Mouse (Mus musculus) lung, embryonic 14.5 days (tissue): ENCODE results near the gene Dnase1. TPM values are rescaled to one million over a fixed set of nuclear protein-coding genes. Genes with fewer than 3 reads are reported as not detected.
A peak's percentile ranks its signal among the peaks of the same experiment; 100 is the strongest.

Experiments
- ATAC-seq: fragments of 200-750 bp; cut with Nextera tagmentation; 2 replicates; pipeline ENCODE4 v1.8.0; 2017; ENCODE audit warnings: mild to moderate bottlenecking, moderate TSS enrichment, moderate library complexity; ENCODE audit not compliant: insufficient read depth
- DNase-seq: peaks from one replicate; pipeline ENCODE4 v3.0.0-alpha.2; 2015
- H3K27ac ChIP-seq: fragments of 300-500 bp; sonication (generic); 2 replicates; pipeline ENCODE4 v1.5.1; 2014; ENCODE audit warnings: low read depth, mild to moderate bottlenecking, moderate library complexity
- H3K27me3 ChIP-seq: fragments of 300-500 bp; sonication (generic); 2 replicates; pipeline ENCODE4 v1.6.1; 2014; ENCODE audit warnings: low read length, control low read depth; ENCODE audit not compliant: insufficient read depth
- H3K36me3 ChIP-seq: fragments of 300-500 bp; sonication (generic); 2 replicates; pipeline ENCODE4 v1.6.1; 2014; ENCODE audit warnings: control low read depth; ENCODE audit not compliant: insufficient read depth
- H3K4me1 ChIP-seq: fragments of 300-500 bp; sonication (generic); 2 replicates; pipeline ENCODE4 v1.6.1; 2014; ENCODE audit warnings: antibody characterized with exemption, control low read depth; ENCODE audit not compliant: insufficient read depth
- H3K4me2 ChIP-seq: fragments of 300-500 bp; sonication (generic); 2 replicates; pipeline ENCODE4 v1.6.1; 2014; ENCODE audit warnings: mild to moderate bottlenecking
- H3K4me3 ChIP-seq: fragments of 300-500 bp; sonication (generic); 2 replicates; pipeline ENCODE4 v1.5.1; 2014; ENCODE audit warnings: low read depth, low read length
- H3K9ac ChIP-seq: fragments of 300-500 bp; sonication (generic); 2 replicates; pipeline ENCODE4 v1.6.1; 2014
- H3K9me3 ChIP-seq: fragments of 300-500 bp; sonication (generic); 2 replicates; pipeline ENCODE4 v1.6.1; 2016; ENCODE audit warnings: low read depth, low read length, control low read depth
- CTCF ChIP-seq: IDR thresholded peaks from 2 replicates; pipeline ENCODE4 v1.5.1; 2016; ENCODE audit warnings: antibody characterized with exemption, low read depth
- WGBS: fragments of 180-500 bp; shearing (Covaris S2); extraction: QIAGEN DNeasy Blood & Tissue Kit; methylation state at CpG from one replicate; pipeline ENCODE4 v1.1.7; 2014; 5-methylcytosine and 5-hydroxymethylcytosine counted together
- polyA plus RNA-seq: library from polyadenylated mRNA; unstranded; fragments of >200 nt; fragmentation: Nextera tagmentation; extraction: Ambion mirVana; gene quantifications from 2 replicates; pipeline ENCODE4 v1.2.1, GENCODE M21; 2014

Dnase1 gene
- polyA plus RNA-seq, 1 experiment from 2014 or later, result 4.9 TPM

GRCm38 (mm10) chr16:4045524-4045923 is 8.8 kb downstream of the Dnase1 start:
- WGBS, result 86% methylated on average over 4 of the region's 4 CpGs
- peaks cover 85% of the 10 kb centered on the region for H3K36me3 ChIP-seq

GRCm38 (mm10) chr16:4052601-4053000 is 15.9 kb downstream of the Dnase1 start:
- Histone ChIP-seq H3K4me2 (no peak overlapping the region), H3K27me3 (no peaks in the 10 kb centered on the region), H3K4me1 (no peaks in the 10 kb centered on the region), H3K36me3 (peaks cover 81% of the 10 kb centered on the region), H3K4me3 (no peak overlapping the region), H3K9me3 (no peaks in the 10 kb centered on the region), H3K9ac (no peak overlapping the region), H3K27ac (no peak overlapping the region)
- ATAC-seq (no peak), DNase-seq (no peak)
- 89% methylated on average over 4 of the region's 4 CpGs for WGBS
- TF ChIP-seq CTCF, result no peak

More at GRCm38 (mm10) chr16:4045524-4045923, 8.8 kb downstream of the Dnase1 start:
- ATAC-seq, result no peak
- no peak for TF ChIP-seq CTCF
- H3K4me3 ChIP-seq, result no peak overlapping the region
- no peaks in the 10 kb centered on the region for H3K27me3 ChIP-seq
- no peak overlapping the region for H3K9ac ChIP-seq
- no peaks in the 10 kb centered on the region for H3K4me1 ChIP-seq
- H3K9me3 ChIP-seq, result no peaks in the 10 kb centered on the region
- no peak overlapping the region for H3K4me2 ChIP-seq
- no peak for DNase-seq
- no peak overlapping the region for H3K27ac ChIP-seq

- Histone ChIP-seq H3K9ac (no peak overlapping the region), H3K4me2 (no peak overlapping the region), H3K27me3 (no peaks in the 10 kb centered on the region), H3K27ac (no peak overlapping the region), H3K9me3 (no peaks in the 10 kb centered on the region), H3K36me3 (peaks cover 79% of the 10 kb centered on the region), H3K4me3 (no peak overlapping the region), H3K4me1 (no peaks in the 10 kb centered on the region)
- DNase-seq (no peak), ATAC-seq (no peak)
- no peak for TF ChIP-seq CTCF
- WGBS, result 73% methylated on average over 3 of the region's 3 CpGs
Measured at GRCm38 (mm10) chr16:4053811-4054210, 17.1 kb downstream of the Dnase1 start.

- WGBS, result 91% methylated on average over 4 of the region's 4 CpGs
- no peaks in the 10 kb centered on the region for H3K27me3 ChIP-seq
Measured at GRCm38 (mm10) chr16:4064945-4065344, 28.2 kb downstream of the Dnase1 start.

GRCm38 (mm10) chr16:4068588-4068987 is 31.8 kb downstream of the Dnase1 start:
- Histone ChIP-seq H3K4me3 (no peak overlapping the region), H3K36me3 (peaks cover 48% of the 10 kb centered on the region), H3K9me3 (no peaks in the 10 kb centered on the region), H3K4me2 (no peak overlapping the region), H3K9ac (no peak overlapping the region), H3K27me3 (no peaks in the 10 kb centered on the region), H3K27ac (no peak overlapping the region), H3K4me1 (no peaks in the 10 kb centered on the region)
- WGBS, result 45% methylated on average over 8 of the region's 8 CpGs
- DNase-seq (peak; percentile 70), ATAC-seq (peak; percentile 44; the same call in 1 of the 2 replicates)
- peak; percentile 78 for TF ChIP-seq CTCF

More at GRCm38 (mm10) chr16:4064945-4065344, 28.2 kb downstream of the Dnase1 start:
- Histone ChIP-seq H3K4me3 (no peak overlapping the region), H3K36me3 (peaks cover 82% of the 10 kb centered on the region), H3K4me2 (no peak overlapping the region), H3K9ac (no peak overlapping the region), H3K4me1 (no peaks in the 10 kb centered on the region), H3K27ac (no peak overlapping the region), H3K9me3 (no peaks in the 10 kb centered on the region)
- no peak for DNase-seq
- ATAC-seq, result no peak
- TF ChIP-seq CTCF, result no peak

- H3K9me3 ChIP-seq, result no peaks in the 10 kb centered on the region
- no peak overlapping the region for H3K9ac ChIP-seq
- H3K4me1 ChIP-seq, result 0 out of 2 replicates have a peak, but pooled peaks cover 2% of the 10 kb centered on the region
- H3K36me3 ChIP-seq, result no peaks in the 10 kb centered on the region
- TF ChIP-seq CTCF, result peak; percentile 27
- H3K27ac ChIP-seq, result no peak overlapping the region
- ATAC-seq (no peak), DNase-seq (no peak)
- no peak overlapping the region for H3K4me3 ChIP-seq
- no peak overlapping the region for H3K4me2 ChIP-seq
- H3K27me3 ChIP-seq, result no peaks in the 10 kb centered on the region
- WGBS, result 62% methylated on average over 6 of the region's 6 CpGs
Measured at GRCm38 (mm10) chr16:4074297-4074696, 37.6 kb downstream of the Dnase1 start.

GRCm38 (mm10) chr16:4074836-4075235 is 38.1 kb downstream of the Dnase1 start:
- H3K4me2 ChIP-seq, result no peak overlapping the region
- H3K4me3 ChIP-seq, result no peak overlapping the region
- ATAC-seq (no peak), DNase-seq (no peak)
- H3K4me1 ChIP-seq, result 0 out of 2 replicates have a peak, but pooled peaks cover 2% of the 10 kb centered on the region
- no peaks in the 10 kb centered on the region for H3K36me3 ChIP-seq
- TF ChIP-seq CTCF, result no peak
- H3K27me3 ChIP-seq, result no peaks in the 10 kb centered on the region
- no peak overlapping the region for H3K27ac ChIP-seq
- 64% methylated on average over 3 of the region's 3 CpGs for WGBS
- no peak overlapping the region for H3K9ac ChIP-seq
- no peaks in the 10 kb centered on the region for H3K9me3 ChIP-seq
